Mouse (Mus musculus) thymus, adult 2 months (tissue): ENCODE data around the gene Gcn1l1. TPM values are rescaled to one million over a fixed set of nuclear protein-coding genes. Genes with fewer than 3 reads are reported as not detected.
"Not testable (repeated sequence)": the region's sequence is repeated elsewhere in the genome, so short reads cannot be mapped to it uniquely, and the experiment has no call there.

Experiments
- DNase-seq: peaks from one replicate; pipeline ENCODE4 v3.0.0; 2021
- H3K27ac ChIP-seq: fragments of 200-500 bp; 2 replicates; pipeline ENCODE4 v1.5.1; 2012; ENCODE audit warnings: low read length, control low read depth; ENCODE audit not compliant: control insufficient read depth, insufficient read depth
- H3K27me3 ChIP-seq: fragments of 200-500 bp; 2 replicates; pipeline ENCODE4 v1.6.1; 2012; ENCODE audit warnings: mild to moderate bottlenecking, low read length, moderate library complexity, mixed read lengths; ENCODE audit not compliant: control insufficient read depth, insufficient read depth
- H3K36me3 ChIP-seq: fragments of 200-500 bp; 2 replicates; pipeline ENCODE4 v1.6.1; 2012; ENCODE audit warnings: mild to moderate bottlenecking, low read length, moderate library complexity; ENCODE audit not compliant: control insufficient read depth, insufficient read depth
- H3K4me1 ChIP-seq: fragments of 200-500 bp; replicated peaks from 2 replicates; pipeline ENCODE4 v1.6.1; 2012; ENCODE audit warnings: low read length; ENCODE audit not compliant: control insufficient read depth, insufficient read depth
- H3K4me3 ChIP-seq: fragments of 200-500 bp; 2 replicates; pipeline ENCODE4 v1.5.1; 2012; ENCODE audit warnings: mild to moderate bottlenecking, low read length, control low read depth, moderate library complexity; ENCODE audit not compliant: control insufficient read depth, insufficient read depth
- CTCF ChIP-seq: fragments of 200-500 bp; IDR thresholded peaks from 2 replicates; pipeline ENCODE4 v1.5.1; 2012; ENCODE audit warnings: mild to moderate bottlenecking, control low read depth, low read length, moderate library complexity, borderline replicate concordance; ENCODE audit not compliant: control insufficient read depth, poor library complexity, insufficient read depth; ENCODE audit errors: extremely low read depth
- POLR2A ChIP-seq: fragments of 200-500 bp; IDR thresholded peaks from 2 replicates; pipeline ENCODE4 v1.6.1; 2012; ENCODE audit warnings: mild to moderate bottlenecking, low read length, control low read depth, moderate library complexity; ENCODE audit not compliant: control insufficient read depth, poor library complexity, insufficient read depth; ENCODE audit errors: extremely low read depth
- WGBS: fragments of 180-500 bp; shearing (Covaris S2); methylation state at CpG from one replicate; pipeline ENCODE4 v1.1.7; 2018; 5-methylcytosine and 5-hydroxymethylcytosine counted together
- polyA plus RNA-seq: library from polyadenylated mRNA; depleted of rRNA; stranded (reverse); fragments of >200 nt; gene quantifications from 2 replicates; pipeline ENCODE4 v1.2.3, GENCODE M21; 2012

Gene Gcn1l1
- polyA plus RNA-seq, 1 experiment: 87.8 TPM

- Histone ChIP-seq H3K27ac (no peak overlapping the region), H3K36me3 (peaks cover 3% of the 10 kb centered on the region; the same call in 1 of the 2 replicates), H3K4me3 (no peak overlapping the region), H3K27me3 (no peaks in the 10 kb centered on the region), H3K4me1 (peaks cover 12% of the 10 kb centered on the region)
- TF ChIP-seq POLR2A (no peak), CTCF (no peak)
- WGBS: 91% methylated on average over 10 of the region's 10 CpGs
- DNase-seq: no peak
Observed at GRCm38 (mm10) chr5:115568681-115569080, 3.6 kb downstream of the Gcn1l1 start.

GRCm38 (mm10) chr5:115569308-115569707 lies 4.3 kb downstream of the Gcn1l1 start:
- Histone ChIP-seq H3K4me1 (peaks cover 12% of the 10 kb centered on the region), H3K27me3 (no peaks in the 10 kb centered on the region), H3K4me3 (no peak overlapping the region), H3K36me3 (peaks cover 9% of the 10 kb centered on the region; the same call in 1 of the 2 replicates), H3K27ac (no peak overlapping the region)
- TF ChIP-seq CTCF (no peak), POLR2A (no peak)
- WGBS: 91% methylated on average over 11 of the region's 11 CpGs
- no peak for DNase-seq

GRCm38 (mm10) chr5:115569721-115570120 lies 4.7 kb downstream of the Gcn1l1 start:
- no peak for TF ChIP-seq CTCF
- no peak for TF ChIP-seq POLR2A
- Histone ChIP-seq H3K36me3 (peaks cover 13% of the 10 kb centered on the region; the same call in 1 of the 2 replicates), H3K27me3 (no peaks in the 10 kb centered on the region), H3K4me3 (no peak overlapping the region), H3K4me1 (peaks cover 10% of the 10 kb centered on the region), H3K27ac (no peak overlapping the region)
- 97% methylated on average over 4 of the region's 4 CpGs for WGBS
- no peak for DNase-seq

GRCm38 (mm10) chr5:115571086-115571485 lies 6.0 kb downstream of the Gcn1l1 start:
- WGBS: 95% methylated on average over 7 of the region's 7 CpGs
- no peak for TF ChIP-seq POLR2A
- no peak for TF ChIP-seq CTCF
- Histone ChIP-seq H3K4me1 (no peaks in the 10 kb centered on the region), H3K36me3 (peaks cover 25% of the 10 kb centered on the region), H3K27me3 (no peaks in the 10 kb centered on the region), H3K27ac (no peak overlapping the region), H3K4me3 (no peak overlapping the region)
- DNase-seq: no peak

DNA sequence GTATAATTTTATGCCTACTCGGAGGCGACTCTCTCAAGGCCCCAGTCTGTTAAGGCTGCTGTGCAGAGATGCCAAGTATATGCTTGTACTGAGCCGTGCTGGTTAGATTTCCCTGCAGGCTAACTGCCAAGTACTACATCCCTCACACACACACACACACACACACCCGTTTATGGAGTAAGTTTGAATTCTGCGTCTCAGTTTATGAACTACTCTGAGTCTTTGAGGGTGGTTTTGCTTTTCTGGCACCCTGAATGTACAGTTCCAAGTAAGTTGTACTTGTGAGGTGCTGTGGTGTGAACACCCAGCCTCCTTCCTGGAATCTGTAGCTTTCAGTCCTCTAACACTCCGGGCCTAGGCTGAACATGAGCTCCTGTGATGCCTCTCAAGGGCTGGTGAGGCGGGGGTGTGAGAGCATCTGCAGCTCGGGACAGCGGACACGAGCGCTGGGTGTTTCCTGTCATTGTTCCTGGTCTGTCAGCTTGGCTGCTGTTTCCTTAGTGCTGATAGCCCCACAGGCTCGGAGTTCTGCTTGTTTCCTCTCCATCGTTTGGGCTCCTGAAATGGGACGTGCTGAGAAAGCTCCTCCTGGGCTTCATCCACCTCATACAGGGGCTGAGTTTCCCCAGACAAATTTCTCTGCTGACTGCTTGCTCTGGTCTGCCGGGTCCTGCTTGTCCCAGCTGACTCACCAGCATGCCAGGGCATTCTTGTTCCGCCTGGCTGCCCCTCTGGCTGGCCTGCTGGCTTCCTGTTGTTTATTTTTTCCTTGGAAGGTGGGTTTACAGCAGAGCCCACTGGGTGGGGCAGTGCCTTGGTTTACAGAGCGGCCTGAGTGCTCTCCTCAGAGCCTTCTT lies 7.9 kb downstream of the Gcn1l1 start:
- Histone ChIP-seq H3K27ac (no peak overlapping the region), H3K36me3 (peaks cover 38% of the 10 kb centered on the region), H3K4me1 (no peaks in the 10 kb centered on the region), H3K4me3 (no peak overlapping the region), H3K27me3 (no peaks in the 10 kb centered on the region)
- no peak for DNase-seq
- no peak for TF ChIP-seq POLR2A
- no peak for TF ChIP-seq CTCF
- WGBS: 76% methylated on average over 17 of the region's 17 CpGs

- H3K27me3 ChIP-seq: no peaks in the 10 kb centered on the region
- H3K4me3 ChIP-seq: no peak overlapping the region
- no peaks in the 10 kb centered on the region for H3K4me1 ChIP-seq
- H3K27ac ChIP-seq: no peak overlapping the region
- TF ChIP-seq CTCF: no peak
- WGBS: 77% methylated on average over 8 of the region's 8 CpGs
- peaks cover 55% of the 10 kb centered on the region for H3K36me3 ChIP-seq
- DNase-seq: no peak
Observed at GRCm38 (mm10) chr5:115574992-115575391, 9.9 kb downstream of the Gcn1l1 start.

DNA sequence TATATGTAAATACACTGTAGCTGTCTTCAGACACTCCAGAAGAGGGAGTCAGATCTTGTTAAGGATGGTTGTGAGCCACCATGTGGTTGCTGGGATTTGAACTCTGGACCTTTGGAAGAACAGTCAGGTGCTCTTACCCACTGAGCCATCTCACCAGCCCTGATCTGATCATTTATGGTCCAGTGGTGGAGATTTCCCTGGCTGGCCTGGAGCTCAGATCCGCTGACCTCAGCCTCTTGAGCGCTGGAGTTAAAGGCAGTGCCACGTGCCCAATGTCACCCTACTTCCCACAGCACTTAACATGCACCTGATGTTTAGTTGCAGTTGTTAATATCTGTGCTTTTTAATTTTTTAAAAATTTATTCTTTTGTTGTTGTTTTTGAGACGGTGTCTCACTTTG lies 12.6 kb downstream of the Gcn1l1 start:
- not testable (repeated sequence) for DNase-seq, H3K4me3 ChIP-seq, H3K27me3 ChIP-seq, H3K27ac ChIP-seq, H3K4me1 ChIP-seq
- WGBS: 98% methylated on average over 4 of the region's 4 CpGs
- peaks cover 77% of the 10 kb centered on the region for H3K36me3 ChIP-seq
